Mouse (Mus musculus) urinary bladder, postnatal 14 days (tissue): ENCODE results near the gene Sf3b1.
"Not testable (repeated sequence)": the region's sequence is repeated elsewhere in the genome, so short reads cannot be mapped to it uniquely, and the experiment has no call there.

Experiments used
- DNase-seq: peaks from one replicate; pipeline ENCODE4 v3.0.0; 2021; ENCODE audit warnings: low spot score

The Sf3b1 gene

DNA sequence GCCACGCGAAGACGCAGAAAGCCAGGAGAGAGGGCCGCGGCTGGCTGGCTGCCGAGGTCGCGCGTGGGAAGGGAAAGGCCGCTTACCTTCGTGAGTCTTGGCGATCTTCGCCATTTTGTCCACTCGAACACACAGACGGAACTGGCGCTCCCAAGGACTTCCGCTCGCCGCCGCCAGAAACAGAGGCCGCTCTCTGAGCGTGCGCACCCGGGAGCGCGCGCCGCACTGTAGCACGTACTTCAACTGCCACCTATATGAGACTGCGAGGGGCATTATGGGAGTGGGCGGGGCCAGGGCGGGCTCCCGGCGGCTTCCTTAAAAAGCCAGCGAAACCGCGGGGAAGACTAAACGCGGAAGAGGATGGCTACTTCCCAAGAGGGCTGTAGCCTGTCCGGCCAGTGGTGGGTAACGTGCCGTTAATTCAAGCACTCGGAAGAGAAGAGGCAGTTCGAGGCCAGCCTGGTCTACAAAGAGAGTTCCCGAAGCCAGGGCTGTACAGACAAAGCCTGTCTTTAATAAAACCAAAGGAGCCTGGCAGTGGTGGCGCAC, at the start of gene Sf3b1:
TSS of gene Sf3b1 (minus strand) at position 229 of the 549 bp plus-strand sequence.
- peak; percentile 96 for DNase-seq

DNA sequence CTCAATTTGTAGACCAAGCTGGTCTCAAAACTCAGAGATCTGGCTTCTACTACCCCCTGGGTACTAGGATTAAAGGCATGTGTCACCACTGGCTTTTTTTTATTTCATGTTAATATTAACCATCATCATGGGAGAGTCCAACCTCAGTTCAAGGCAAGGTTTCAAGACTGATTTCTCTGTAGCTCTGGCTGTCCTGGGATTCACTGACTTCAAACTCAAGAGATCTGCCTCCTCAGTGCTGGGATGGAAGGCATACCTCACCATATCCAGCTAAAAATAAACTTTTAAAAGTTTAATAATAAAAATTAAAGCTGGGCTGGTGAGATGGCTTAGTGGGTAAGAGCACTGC, 49.1 kb upstream of the Sf3b1 start:
- no peak for DNase-seq

DNA sequence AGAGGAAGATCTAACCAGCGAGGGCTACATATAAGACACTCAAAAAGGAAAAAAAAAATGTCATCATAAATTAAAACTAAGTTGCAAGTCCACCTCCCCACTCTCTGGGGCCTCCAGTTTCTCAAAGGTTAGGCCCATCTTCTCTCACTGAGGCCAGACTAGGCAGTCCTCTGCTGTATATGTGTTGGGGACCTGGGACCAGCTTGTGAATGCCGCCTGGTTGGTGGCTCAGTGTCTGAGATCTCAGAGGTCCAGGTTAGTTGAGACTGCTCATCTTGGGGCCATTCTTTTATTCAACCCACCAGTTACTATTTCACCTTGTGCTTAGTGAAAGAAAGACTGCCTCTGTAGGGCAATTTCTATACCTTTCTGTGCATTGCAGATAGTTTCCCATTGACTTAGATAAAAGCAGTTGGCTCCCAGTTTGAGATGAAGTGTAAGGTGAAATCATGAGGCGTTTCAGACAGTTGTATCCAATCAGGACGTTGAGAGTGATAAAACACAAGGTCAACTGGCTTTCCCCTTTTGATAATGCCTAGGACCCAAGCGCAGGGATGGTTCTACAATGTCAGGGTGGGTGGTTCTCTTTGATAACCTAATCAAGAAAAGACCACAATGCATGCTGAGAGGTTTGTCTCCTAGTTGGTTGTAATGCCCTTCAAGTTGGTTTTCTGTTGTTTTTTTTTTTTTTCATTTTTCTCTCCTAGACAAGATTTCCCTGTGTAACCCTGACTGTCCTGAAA, 48.5 kb upstream of the Sf3b1 start:
- no peak for DNase-seq

DNA sequence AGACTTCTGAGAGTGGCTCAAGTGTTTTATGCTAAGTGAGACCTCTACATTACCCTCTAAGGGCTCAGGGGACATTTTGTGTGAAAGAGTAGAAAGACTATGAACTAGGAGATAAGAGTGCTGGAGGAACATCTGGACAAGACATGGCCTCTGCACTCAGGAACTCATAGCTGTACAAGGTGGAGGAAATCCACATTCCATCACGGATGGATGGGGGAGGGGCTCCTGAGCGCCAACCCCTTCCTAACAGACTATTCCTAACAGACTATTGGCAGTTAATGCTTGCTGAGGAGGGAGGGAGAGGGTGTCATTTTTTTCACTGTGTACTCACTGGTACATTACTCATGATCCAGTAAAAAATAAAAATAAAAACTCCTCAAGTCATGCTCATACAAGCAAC, 47.5 kb upstream of the Sf3b1 start:
- DNase-seq, result no peak

DNA sequence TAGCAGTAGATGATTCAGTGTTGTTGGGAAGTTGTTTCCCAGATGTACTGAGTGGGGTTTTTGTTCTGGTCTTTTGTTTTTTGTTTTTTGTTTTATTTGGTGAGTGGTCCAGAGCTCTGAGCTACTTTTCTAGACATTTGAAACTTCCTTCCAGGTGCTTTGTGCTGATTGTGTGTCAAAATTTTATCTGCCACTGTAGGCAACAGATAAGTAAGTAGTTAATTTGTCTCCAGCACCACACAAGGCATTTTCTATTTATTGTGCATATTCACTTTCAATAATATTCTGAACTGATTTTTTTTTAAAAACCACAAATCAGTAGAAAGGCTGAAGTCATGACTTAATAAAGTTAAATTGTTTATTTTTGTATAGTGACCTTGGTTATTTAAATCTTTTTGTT, 45.0 kb upstream of the Sf3b1 start:
- not testable (repeated sequence) for DNase-seq

DNA sequence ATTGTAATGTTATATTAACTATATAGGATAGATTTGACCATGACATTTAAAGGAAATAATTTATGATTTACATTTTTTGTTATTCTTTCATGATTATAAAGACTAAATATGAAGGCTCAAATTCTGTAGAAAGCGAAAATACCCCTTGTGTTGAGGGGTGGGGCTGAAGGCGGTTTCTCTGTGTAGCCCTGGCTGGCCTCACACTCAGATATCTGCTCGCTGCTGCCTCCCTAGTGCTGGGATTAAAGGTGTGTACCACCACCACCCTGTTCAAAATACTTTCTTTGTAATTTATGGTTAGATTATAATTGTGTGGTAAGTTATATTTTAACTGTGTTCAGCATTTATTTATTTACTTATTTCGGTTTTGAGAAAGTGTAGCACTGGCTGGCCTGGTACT, 34.5 kb upstream of the Sf3b1 start:
- no peak for DNase-seq

DNA sequence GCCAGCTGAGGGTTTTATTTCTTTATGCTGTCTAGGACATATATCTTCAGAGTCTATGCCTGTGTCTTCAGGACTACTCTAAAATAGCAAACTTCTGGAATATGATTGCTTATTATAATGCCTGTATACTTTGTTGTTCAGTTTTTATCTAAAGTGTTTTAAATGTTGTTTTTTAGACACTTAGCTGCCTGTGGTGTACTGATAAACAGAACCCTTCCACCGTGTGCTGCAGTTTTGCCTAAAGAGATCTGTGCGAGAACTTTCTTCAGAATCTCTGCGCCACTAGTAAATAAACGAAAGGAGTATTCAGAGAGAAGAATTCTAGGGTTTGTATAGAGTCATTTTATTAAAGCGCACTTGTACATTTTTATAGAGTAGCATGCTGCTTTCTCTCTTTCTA, 33.8 kb upstream of the Sf3b1 start:
- no peak for DNase-seq

DNA sequence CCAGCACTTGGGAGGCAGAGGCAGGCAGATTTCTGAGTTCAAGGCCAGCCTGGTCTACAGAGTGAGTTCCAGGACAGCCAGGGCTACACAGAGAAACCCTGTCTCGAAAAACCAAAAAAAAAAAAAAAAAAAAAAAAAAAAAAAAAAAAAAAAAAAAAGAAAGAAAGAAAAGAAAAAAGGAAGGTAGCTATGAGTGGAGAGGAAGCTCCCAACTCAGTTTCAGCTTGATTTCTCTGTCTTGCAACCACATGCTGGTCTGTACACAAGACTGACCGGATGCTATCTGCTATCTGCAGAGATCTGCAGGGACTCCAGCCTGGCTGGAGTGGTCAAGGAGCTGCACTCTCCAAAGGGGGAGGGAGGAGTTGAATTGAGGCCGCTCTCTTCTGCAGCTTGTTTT, 31.1 kb upstream of the Sf3b1 start:
- not testable (repeated sequence) for DNase-seq

DNA sequence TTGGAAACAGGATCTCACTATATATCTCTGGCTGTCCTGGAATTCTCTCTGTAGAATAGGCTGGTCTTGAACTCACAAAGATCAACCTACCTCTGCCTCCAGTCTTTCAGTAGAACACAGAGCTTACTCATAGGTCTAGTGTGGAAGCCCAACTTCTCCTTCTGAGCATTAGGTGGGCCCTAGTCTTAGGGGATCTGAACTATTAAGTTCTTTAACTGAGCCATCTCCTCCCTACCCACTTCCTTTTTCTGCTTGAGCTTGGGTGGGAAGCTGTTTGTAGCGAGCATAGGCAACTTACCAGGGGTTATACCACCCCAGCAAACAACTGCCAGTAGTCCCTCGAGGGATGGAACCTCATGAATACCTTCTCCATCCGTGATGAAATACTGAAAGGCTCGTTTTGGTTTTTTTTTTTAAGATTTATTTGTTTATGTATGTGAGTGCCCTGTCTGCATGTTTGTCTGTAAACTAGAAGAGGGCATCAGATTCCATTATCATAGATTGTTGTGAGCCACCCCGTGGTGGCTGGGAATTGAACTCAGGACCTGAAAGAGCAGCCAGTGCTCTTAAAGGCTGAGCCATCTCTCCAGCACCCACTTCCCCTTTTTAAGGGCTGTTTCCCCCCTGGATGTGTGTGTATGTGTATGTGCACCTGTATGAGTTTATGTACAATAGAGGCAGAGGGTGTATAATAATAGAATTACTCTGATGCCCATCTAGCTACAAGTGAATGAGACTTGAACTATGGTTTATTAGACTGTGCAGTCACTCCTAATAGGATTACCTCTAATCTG, 28.2 kb upstream of the Sf3b1 start:
- no peak for DNase-seq

DNA sequence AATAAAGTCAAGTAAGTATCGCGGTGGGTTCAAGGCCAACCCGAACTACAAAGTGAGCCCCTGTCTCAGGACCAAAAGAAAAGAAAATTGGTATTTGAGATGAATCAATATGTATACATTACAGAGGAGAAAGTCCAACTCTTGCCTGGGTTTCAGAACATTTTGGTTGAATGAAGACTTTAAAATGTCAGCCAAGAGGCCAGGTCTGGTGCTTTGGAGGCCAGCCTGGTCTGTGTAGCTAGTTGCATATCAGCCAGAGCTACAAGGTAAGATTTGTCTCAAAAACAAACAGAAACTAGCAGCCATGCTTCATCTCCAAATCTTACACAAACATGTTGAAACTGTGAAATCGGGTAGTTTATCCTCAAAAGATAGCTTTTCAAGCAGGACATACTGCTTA, 26.3 kb upstream of the Sf3b1 start:
- no peak for DNase-seq

DNA sequence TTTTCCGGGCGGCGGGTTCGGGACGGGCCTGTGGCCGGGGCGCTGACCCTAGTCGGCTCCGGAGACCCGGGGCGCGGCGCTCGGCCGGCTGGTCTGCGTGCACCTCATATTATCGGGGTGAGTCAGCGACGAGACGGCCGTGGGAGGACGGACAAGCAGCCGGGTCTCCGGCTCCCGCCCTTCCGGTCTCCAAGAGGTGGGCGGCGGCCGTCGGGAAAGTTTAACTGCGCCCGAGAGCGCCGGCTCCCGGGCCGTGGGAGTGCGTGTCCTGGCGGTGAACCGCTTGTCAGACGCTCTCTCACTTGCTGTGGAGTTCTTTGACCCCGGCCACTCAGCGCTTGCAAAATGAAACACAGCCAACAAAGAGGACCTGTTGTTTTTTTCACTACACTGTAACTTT, 25.7 kb upstream of the Sf3b1 start:
- DNase-seq, result peak; percentile 89

DNA sequence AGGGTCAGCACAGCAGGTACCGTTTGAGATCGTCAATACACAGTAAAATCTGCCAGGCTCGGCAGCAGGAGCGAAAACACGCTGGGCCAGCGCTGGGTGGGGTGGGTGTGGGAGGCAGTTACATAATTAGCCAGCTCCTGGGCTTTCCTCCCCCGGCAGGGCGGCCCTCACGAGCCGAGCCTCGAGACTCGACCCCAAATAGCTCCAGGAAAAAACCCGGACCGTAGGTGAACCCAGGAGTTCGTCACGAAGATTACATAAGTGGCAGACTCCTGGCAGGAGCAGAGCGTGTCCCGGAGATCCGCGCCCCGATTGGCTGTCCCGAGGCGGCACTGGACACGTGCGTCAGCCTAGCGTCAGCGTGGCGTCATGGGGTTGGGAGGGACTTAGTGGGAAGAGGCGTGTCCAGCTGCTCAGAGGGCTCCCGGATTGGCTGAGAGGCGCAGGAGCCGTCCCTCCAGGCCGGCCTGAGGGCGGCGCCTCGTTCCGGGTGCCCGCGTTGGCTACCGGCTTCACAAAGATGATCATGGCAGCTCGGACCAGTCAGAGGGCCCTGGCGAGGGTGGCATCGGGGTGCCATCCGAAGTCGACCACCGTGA, 25.2 kb upstream of the Sf3b1 start, which contains the start of gene Coq10b:
TSS of gene Coq10b (plus strand) at position 416 of the 599 bp plus-strand sequence.
- peak; percentile 99 for DNase-seq

DNA sequence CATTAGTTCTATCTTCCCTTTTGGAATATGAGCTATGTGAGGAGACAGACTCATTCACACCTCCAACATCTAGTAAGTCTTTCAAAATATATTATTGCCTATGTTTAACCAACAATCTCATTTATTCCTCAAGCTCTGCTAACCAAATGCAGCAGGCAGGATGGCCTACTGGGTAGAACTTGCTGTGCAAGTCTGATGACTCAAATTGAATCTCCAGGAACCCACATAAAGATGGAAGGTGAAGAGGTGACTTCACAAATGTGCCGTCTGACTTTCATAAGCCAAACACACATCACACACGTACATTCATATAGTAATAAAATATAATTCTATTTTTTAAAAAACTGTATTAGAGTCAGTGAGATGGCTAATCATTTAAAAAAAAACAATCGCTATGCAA, 24.4 kb upstream of the Sf3b1 start:
- no peak for DNase-seq

DNA sequence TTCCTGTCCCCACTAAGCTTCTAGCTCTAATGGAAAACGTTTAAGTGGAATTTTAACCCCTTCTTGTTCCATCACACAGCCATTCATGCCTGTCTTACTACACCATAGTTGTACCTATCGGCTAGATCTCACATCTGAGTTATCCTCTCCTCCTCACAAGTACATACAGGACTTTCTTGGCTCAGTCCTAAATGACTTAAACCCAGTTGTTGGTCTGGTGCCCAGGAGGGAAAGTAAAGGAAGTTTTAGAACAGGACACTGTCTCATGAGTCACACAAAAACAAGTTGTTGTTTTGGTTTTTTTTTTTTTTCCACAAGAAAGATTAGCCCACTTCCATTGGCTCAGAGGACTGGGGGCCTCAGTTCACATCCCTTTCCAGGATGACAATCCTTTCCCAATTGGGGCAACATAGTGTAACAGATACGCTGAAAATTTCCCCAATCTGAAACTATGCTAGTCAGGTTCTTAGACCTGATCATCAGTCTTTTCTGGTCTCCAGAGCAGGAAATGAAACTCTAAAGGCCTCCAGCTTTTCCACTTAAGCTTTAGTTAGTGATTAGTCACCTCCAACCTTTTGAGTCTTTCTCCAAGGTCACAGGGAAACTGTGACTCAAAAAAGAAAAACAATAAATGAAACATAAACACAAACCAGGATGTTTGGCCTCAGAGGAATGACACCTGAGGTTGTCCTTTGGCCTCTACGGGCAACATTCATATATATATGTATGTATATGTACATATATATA, 21.7 kb upstream of the Sf3b1 start:
- DNase-seq, result no peak

DNA sequence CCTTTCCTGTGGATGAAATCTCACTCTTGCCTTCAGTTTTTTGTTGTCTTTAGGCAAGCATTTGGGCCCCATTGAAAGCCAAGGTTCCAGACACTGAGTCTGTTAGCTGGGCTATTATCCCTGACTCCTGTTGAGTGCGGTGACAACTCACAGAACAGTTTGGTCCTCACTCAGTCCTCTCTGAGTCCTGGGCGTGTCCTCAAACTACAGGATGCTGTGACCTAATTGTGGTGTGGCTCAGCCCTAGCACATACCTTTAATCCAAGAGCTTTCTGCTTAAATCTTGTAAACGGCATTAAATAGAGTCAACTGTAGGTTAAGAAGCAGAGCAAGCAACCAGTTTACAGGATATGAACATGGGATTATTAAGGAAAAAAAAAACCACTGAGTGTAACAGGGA, 15.9 kb upstream of the Sf3b1 start:
- DNase-seq, result no peak

DNA sequence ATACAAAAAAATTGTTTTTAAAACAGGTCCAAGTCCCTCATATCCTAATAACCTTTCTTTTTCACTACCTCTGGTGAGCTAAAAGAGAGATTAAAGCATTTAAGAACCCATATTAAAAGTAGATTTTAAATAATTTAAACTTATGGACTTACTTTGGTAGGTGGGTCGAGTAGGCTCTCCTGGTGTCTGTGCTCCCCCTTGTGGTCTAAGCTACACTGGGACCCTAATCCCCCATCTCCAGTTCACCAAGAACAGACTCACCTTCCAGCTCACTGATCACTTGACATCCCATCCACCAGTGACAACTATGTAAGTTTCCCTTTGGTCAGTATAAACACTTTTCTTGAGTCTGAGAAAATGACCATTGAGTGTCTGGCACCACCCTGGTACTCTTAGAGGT, 15.0 kb upstream of the Sf3b1 start:
- DNase-seq, result no peak

DNA sequence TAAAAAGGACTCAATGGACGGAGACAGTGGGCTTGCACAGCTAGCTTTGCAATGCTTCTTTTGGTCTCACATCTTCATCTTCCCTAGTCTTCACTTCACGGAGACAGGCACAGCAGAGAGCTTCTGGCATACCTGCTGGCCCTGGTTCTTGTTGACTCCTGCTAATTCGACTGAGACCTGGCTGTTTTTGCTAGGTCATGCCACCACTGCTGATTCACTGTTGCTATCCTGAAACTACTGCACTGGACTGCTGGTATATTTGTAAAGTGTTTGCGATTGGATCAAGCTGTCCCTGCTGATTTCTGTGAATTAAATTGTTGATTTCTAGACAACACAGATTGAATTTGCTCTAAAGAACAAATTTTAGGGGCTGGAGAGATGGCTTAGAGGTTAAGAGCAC, 14.4 kb upstream of the Sf3b1 start:
- DNase-seq, result no peak

DNA sequence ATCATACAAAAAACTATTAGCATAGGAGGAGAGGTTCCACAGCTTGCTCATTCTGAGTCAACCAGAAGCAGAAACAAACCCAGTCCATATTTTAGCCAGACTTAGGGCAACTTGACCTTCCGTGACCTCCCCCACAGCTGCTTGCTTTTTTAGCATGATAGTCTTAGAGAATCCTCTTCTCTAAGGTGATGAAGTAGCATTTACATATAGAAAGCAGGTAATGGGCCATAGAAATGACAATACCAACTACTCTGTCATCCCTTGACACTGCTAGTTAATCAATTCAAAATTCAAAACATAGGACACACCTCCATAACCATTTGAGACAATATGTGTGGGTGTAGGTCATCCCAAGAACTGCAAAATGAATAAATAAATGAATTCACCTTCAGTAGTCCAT, 12.7 kb upstream of the Sf3b1 start:
- no peak for DNase-seq

DNA sequence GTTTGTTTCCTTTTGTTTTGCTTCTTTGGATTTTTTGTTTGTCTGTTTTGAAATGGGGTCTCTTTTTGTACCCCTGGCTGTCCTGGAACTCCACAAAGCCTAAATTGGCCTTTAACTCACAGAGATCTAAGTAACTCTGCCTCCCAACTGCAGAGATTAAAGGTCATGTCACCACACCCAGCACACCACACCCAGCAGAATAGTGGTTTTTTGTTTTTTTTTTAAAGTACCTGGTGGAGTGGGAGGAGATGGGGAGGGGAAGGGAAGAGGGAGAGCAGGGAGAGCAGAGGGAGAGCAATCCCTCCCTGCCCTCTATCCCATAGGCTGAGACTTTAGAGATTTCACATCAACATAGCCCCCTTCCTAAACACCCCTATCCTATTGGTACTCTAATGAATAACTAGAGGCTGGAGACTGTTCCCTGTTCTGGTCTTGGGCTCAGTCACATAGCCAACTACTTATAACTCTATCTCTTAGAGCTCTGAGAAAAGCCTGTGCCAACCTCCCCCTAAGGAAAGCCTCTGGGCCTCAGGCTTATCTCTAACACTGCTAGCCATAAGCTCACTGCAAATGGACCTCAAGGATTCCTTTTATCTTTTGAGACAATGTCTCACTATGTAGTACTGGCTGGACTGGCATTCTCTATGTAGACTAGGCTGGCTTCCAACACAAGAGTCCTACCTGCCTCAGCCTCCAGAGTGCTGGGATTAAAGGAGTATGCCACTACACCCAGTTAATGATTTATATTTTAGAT, 3.9 kb upstream of the Sf3b1 start:
- DNase-seq, result no peak

DNA sequence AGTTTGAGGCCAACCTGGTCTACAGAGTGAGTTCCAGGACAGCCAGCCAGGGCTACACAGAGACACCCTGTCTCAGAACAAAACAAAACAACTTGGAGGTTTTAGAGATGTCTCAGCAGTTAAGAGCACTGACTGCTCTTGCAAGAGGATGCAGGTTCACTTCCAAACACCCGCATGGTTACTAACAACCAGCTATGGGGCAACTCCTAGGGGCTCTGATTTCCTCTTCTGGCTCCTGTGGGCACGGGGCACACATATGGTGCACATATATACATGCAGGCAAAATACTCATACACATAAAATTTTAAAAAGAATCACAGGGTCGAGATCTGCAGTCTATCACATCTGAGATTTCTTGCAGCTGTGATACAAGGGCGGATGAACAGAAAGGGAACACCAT, 2.2 kb upstream of the Sf3b1 start:
- DNase-seq, result no peak

DNA sequence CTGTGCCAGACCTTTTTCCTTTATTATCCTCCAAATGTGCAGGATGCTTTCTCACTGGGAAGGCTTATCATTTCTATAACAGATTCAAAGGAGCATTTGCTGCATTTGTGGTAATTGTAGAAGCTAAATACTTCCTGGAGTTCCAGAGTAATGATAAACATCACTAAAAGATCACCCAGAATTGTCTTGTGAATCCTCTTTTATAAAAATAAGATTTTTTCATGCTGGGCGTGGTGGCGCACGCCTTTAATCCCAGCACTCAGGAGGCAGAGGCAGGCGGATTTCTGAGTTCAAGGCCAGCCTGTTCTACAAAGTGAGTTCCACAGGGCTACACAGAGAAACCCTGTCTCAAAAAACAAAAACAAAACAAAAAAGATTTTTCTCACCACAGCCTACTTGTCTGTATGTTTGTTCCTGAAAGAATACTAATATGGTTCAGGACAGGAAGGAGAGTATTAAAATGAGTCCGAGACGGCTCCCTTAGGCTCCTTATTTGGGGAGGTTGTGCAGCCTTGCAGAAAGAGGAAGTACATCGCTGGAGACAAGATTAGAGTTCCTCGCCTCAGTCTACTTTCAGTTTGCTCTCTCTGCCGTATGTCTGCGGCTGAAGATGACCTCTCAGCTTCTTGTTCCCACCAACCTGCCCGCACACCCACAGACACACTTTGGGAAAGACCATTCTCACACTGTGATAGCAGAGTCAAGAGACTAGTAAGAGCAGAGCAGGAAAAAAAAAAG, 1.4 kb upstream of the Sf3b1 start:
- DNase-seq, result no peak
